Mouse (Mus musculus): Measurements from ENCODE around the gene Grin2b. TPM values are rescaled to one million over a fixed set of nuclear protein-coding genes. Genes with fewer than 3 reads are reported as not detected.

Gene Grin2b
- polyA plus RNA-seq, 1 experiment from 2014 or later = not detected

DNA sequence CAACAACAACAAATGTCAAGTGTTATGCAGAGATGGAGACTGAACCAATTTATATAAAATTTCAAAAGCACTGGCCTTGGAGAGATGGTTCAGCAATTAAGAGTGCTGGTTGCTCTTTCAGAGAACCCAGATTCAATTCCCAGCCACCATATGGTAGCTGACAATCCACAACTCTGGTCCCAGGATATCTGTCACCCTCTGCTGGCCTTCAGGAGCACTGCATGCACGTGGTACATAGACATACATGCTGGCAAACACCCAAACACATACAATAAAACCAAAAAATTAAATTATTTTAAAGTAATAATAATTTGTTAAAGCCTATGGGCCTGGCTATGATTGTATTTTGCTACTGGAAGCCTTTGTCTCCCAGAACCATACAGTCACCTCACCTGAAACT lies 77.0 kb downstream of the Grin2b start:
- Histone ChIP-seq H3K27ac (replicated peaks) (no peak overlapping the region), H3K9ac (ENCODE audit: low read length) (no peak overlapping the region), H3K4me2 (replicated peaks; ENCODE audit: low read depth) (no peak overlapping the region), H3K4me3 (ENCODE audit: low read depth, low read length) (no peak overlapping the region), H3K9me3 (ENCODE audit: control insufficient read depth, low read length) (no peaks in the 10 kb centered on the region), H3K27me3 (ENCODE audit: control insufficient read depth, insufficient read depth, low read length) (no peaks in the 10 kb centered on the region), H3K36me3 (ENCODE audit: control insufficient read depth, insufficient read depth, low read length) (no peaks in the 10 kb centered on the region), H3K4me1 (replicated peaks; ENCODE audit: control insufficient read depth, insufficient read depth) (no peaks in the 10 kb centered on the region)
- TF ChIP-seq EP300 (optimal IDR thresholded peaks at IDR 0.05) (no peak), CTCF (IDR thresholded peaks at IDR 0.05; ENCODE audit: low read depth) (peak; percentile 66)
- DNase-seq (ENCODE audit: low spot score) (no peak), ATAC-seq (ENCODE audit: low FRiP score, low TSS enrichment) (no peak)
- WGBS = 30% methylated on average over 1 of the region's 1 CpGs

DNA sequence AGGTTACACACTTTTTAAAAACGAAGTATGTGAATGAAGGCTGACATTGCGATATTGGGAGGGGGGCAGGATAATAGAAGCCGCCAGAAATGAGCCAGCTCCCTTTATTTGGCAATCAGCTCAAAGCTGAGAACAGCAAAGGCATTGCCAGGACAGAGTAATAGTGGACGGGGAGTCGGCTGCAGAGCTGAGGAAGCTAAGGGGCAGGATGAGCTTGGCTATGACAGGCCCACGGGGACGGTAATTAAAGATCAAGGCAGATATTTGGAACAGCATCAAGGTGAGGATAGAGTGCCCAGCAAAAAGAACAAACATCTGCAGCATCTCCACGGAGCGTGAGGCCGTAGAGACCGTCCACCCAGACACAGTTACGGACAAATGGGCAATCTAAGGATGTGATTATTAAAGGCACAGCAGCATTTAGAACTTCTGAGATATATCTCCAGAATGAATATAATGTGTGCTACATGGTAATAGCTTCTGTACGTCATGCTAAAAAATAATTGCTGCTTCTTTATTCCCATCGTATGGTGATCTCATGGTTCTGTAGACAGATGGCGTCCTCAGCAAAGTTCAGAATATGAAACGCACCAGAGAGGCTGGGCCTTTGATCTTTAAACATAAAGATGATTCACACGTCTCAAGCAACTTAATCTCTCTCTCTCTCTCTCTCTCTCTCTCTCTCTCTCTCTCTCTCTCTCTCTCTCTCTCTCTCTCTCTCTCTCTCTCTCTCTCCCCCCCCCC lies 93.1 kb downstream of the Grin2b start:
- no peak for TF ChIP-seq CTCF (IDR thresholded peaks at IDR 0.05; ENCODE audit: low read depth)
- TF ChIP-seq EP300 (optimal IDR thresholded peaks at IDR 0.05) = no peak
- WGBS = 51% methylated on average over 17 of the region's 17 CpGs

DNA sequence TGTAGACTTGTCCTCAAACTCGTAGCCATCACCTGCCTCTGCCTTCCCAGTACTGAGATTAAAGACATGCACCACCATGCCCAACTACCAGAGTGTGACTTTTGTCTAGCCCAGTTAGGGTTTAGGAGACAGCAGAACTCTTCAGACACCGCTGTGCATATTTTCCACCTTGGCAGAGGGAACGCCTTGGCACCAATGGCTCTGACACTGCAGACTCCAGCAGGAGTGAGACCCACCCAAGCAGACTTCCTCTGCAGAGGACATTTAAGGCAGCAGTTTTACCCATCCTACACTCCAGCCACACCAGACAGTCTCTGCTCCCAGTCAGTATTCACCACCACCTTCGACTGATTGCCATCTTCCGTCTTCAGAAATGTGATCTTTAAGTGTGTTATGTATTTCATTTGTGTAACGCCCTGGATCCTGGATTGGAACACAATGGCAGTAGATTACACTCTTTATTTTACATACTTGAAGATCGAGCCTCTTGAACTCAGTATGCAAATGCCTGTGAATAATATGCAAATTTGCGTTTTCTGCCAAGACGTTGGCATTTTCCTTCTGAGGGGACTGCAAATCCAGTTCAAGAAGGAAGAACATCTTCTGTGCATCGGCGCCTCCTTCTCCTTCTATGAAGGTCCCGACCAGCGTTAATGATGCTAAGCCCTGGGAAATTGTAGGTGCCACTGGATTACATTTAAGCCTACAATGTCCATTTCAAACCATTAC lies 100.8 kb downstream of the Grin2b start:
- DNase-seq (ENCODE audit: low spot score) = no peak

More for the DNA sequence above, 93.1 kb downstream of the Grin2b start:
- ATAC-seq (ENCODE audit: low FRiP score, low TSS enrichment) (no peak), DNase-seq (ENCODE audit: low spot score) (no peak)
- no peak overlapping the region for H3K4me2 ChIP-seq (replicated peaks; ENCODE audit: low read depth)
- no peak overlapping the region for H3K4me3 ChIP-seq (ENCODE audit: low read depth, low read length)
- no peak overlapping the region for H3K27ac ChIP-seq (replicated peaks)
- H3K9ac ChIP-seq (ENCODE audit: low read length) = no peak overlapping the region
- no peaks in the 10 kb centered on the region for H3K4me1 ChIP-seq (replicated peaks; ENCODE audit: control insufficient read depth, insufficient read depth)
- no peaks in the 10 kb centered on the region for H3K36me3 ChIP-seq (ENCODE audit: control insufficient read depth, insufficient read depth, low read length)
- H3K27me3 ChIP-seq (ENCODE audit: control insufficient read depth, insufficient read depth, low read length) = no peaks in the 10 kb centered on the region
- no peaks in the 10 kb centered on the region for H3K9me3 ChIP-seq (ENCODE audit: control insufficient read depth, low read length)

DNA sequence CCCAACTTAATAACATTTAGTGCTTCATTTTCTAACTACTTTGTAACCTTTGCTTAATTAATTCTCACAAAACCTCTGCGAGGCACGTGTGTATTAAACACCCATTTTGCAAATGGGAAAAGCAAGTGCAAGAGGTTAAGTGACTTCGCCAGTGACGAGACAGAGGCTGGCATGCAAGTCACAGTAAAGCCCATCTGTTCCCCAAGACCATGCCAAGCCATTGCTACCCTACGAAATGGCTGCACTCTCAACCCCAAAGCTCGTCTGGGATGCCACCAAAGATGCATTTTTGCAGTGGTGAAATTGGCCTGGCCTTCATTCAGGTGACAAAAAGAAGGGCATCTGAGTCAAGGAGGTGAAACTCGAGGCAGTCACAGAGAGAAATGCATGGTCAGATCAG lies 103.2 kb downstream of the Grin2b start:
- WGBS = 84% methylated on average over 7 of the region's 7 CpGs
- ATAC-seq (ENCODE audit: low FRiP score, low TSS enrichment) = no peak

More for the DNA sequence above, 100.8 kb downstream of the Grin2b start:
- no peak overlapping the region for H3K9ac ChIP-seq (ENCODE audit: low read length)
- ATAC-seq (ENCODE audit: low FRiP score, low TSS enrichment) = no peak
- H3K36me3 ChIP-seq (ENCODE audit: control insufficient read depth, insufficient read depth, low read length) = no peaks in the 10 kb centered on the region
- H3K27ac ChIP-seq (replicated peaks) = no peak overlapping the region
- WGBS = 86% methylated on average over 13 of the region's 13 CpGs
- no peaks in the 10 kb centered on the region for H3K4me1 ChIP-seq (replicated peaks; ENCODE audit: control insufficient read depth, insufficient read depth)
- H3K4me2 ChIP-seq (replicated peaks; ENCODE audit: low read depth) = no peak overlapping the region
- no peak overlapping the region for H3K4me3 ChIP-seq (ENCODE audit: low read depth, low read length)
- H3K9me3 ChIP-seq (ENCODE audit: control insufficient read depth, low read length) = no peaks in the 10 kb centered on the region
- TF ChIP-seq CTCF (IDR thresholded peaks at IDR 0.05; ENCODE audit: low read depth) = no peak
- no peak for TF ChIP-seq EP300 (optimal IDR thresholded peaks at IDR 0.05)
- H3K27me3 ChIP-seq (ENCODE audit: control insufficient read depth, insufficient read depth, low read length) = no peaks in the 10 kb centered on the region

DNA sequence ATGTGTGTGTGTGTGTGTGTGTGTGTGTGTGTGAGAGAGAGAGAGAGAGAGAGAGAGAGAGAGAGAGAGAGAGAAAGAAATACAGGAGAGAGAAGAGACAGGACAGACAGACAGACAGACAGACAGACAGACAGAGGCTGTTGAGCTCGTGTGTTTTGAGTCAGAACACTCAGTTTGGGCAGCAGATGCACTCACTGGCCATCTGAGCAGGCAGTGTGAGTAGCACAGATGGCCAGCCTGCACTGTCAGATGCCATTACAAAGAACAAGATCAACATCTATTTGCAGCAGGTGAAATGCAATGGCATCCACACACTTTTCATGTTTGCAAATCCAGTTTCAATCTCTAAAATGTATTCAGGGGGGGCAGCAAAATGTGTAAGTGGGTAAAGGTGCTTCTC lies 120.0 kb downstream of the Grin2b start:
- no peak overlapping the region for H3K4me3 ChIP-seq (ENCODE audit: low read depth, low read length)

More for the DNA sequence above, 103.2 kb downstream of the Grin2b start:
- TF ChIP-seq EP300 (optimal IDR thresholded peaks at IDR 0.05) (no peak), CTCF (IDR thresholded peaks at IDR 0.05; ENCODE audit: low read depth) (no peak)
- H3K36me3 ChIP-seq (ENCODE audit: control insufficient read depth, insufficient read depth, low read length) = no peaks in the 10 kb centered on the region
- no peaks in the 10 kb centered on the region for H3K9me3 ChIP-seq (ENCODE audit: control insufficient read depth, low read length)
- no peaks in the 10 kb centered on the region for H3K27me3 ChIP-seq (ENCODE audit: control insufficient read depth, insufficient read depth, low read length)
- DNase-seq (ENCODE audit: low spot score) = no peak
- no peak overlapping the region for H3K27ac ChIP-seq (replicated peaks)
- H3K4me2 ChIP-seq (replicated peaks; ENCODE audit: low read depth) = no peak overlapping the region
- no peak overlapping the region for H3K9ac ChIP-seq (ENCODE audit: low read length)
- H3K4me3 ChIP-seq (ENCODE audit: low read depth, low read length) = no peak overlapping the region
- no peaks in the 10 kb centered on the region for H3K4me1 ChIP-seq (replicated peaks; ENCODE audit: control insufficient read depth, insufficient read depth)

DNA sequence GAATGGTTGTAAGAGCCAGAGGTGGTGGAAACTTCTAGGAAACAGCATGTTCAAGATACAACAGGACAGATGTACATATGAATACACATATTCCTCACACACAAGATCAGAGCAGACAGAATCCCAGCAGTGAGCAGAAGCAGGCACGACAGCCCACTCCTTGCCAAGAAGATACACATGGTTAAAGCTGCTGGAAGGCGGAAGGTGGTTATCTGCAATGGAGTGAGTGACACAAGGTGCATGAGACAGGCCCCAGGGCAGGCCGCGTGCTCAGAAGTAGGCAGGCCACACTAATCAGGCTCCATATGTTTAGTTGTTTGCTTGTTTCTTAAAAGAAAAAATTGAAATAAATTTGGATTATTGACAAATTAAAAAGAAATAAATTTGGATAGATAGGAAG lies 123.0 kb downstream of the Grin2b start:
- no peak overlapping the region for H3K27ac ChIP-seq (replicated peaks)
- H3K27me3 ChIP-seq (ENCODE audit: control insufficient read depth, insufficient read depth, low read length) = no peaks in the 10 kb centered on the region
- ATAC-seq (ENCODE audit: low FRiP score, low TSS enrichment) (no peak), DNase-seq (ENCODE audit: low spot score) (no peak)
- 76% methylated on average over 4 of the region's 4 CpGs for WGBS
- no peaks in the 10 kb centered on the region for H3K9me3 ChIP-seq (ENCODE audit: control insufficient read depth, low read length)
- no peaks in the 10 kb centered on the region for H3K36me3 ChIP-seq (ENCODE audit: control insufficient read depth, insufficient read depth, low read length)
- H3K9ac ChIP-seq (ENCODE audit: low read length) = no peak overlapping the region
- no peak overlapping the region for H3K4me2 ChIP-seq (replicated peaks; ENCODE audit: low read depth)
- H3K4me3 ChIP-seq (ENCODE audit: low read depth, low read length) = no peak overlapping the region
- TF ChIP-seq CTCF (IDR thresholded peaks at IDR 0.05; ENCODE audit: low read depth) (no peak), EP300 (optimal IDR thresholded peaks at IDR 0.05) (no peak)
- no peaks in the 10 kb centered on the region for H3K4me1 ChIP-seq (replicated peaks; ENCODE audit: control insufficient read depth, insufficient read depth)

More for the DNA sequence above, 120.0 kb downstream of the Grin2b start:
- H3K36me3 ChIP-seq (ENCODE audit: control insufficient read depth, insufficient read depth, low read length) = no peaks in the 10 kb centered on the region
- ATAC-seq (ENCODE audit: low FRiP score, low TSS enrichment) (no peak), DNase-seq (ENCODE audit: low spot score) (no peak)
- no peak overlapping the region for H3K9ac ChIP-seq (ENCODE audit: low read length)
- no peaks in the 10 kb centered on the region for H3K4me1 ChIP-seq (replicated peaks; ENCODE audit: control insufficient read depth, insufficient read depth)
- no peaks in the 10 kb centered on the region for H3K9me3 ChIP-seq (ENCODE audit: control insufficient read depth, low read length)
- 30% methylated on average over 1 of the region's 1 CpGs for WGBS
- H3K4me2 ChIP-seq (replicated peaks; ENCODE audit: low read depth) = no peak overlapping the region
- TF ChIP-seq EP300 (optimal IDR thresholded peaks at IDR 0.05) = no peak
- no peak for TF ChIP-seq CTCF (IDR thresholded peaks at IDR 0.05; ENCODE audit: low read depth)
- no peaks in the 10 kb centered on the region for H3K27me3 ChIP-seq (ENCODE audit: control insufficient read depth, insufficient read depth, low read length)
- no peak overlapping the region for H3K27ac ChIP-seq (replicated peaks)

All from stomach, postnatal 0 days (tissue).